Mouse (Mus musculus): ENCODE results near the gene Rab25. TPM values are rescaled to one million over a fixed set of nuclear protein-coding genes. Genes with fewer than 3 reads are reported as not detected.

The Rab25 gene
- polyA plus RNA-seq, 1 experiment from 2014 or later, result 79.5 TPM

DNA sequence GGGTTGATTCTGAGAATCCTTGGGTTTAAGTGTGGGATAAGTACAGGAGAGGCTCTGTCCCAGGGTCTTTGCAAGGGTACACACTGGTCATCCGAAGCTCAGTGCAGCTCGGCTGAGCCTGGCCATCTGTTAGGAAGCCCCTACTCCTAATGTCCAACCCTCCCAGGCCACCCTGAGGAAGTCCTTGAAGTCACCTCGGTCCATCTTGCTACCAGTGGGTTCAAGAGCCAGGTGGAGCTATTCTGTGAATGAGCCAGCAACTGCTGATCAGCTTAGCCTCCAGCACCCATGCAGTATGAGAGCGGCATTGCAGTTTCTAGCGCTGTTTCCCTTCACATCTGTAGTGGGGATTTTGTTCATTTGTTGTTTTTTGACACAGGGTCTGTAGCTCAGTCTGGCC, 8.0 kb downstream of the Rab25 start:
- H3K27me3 ChIP-seq (replicated peaks; ENCODE audit: control insufficient read depth, insufficient read depth, low read length), result no peaks in the 10 kb centered on the region
- no peak for TF ChIP-seq CTCF (IDR thresholded peaks at IDR 0.05; ENCODE audit: low read depth)
- H3K4me1 ChIP-seq (replicated peaks; ENCODE audit: control insufficient read depth, insufficient read depth, low read length), result no peaks in the 10 kb centered on the region; the same call in 1 of the 2 replicates
- peaks cover 26% of the 10 kb centered on the region for H3K36me3 ChIP-seq (ENCODE audit: control insufficient read depth, insufficient read depth)
- H3K4me2 ChIP-seq (replicated peaks; ENCODE audit: low read depth), result no peak overlapping the region
- WGBS, result 68% methylated on average over 5 of the region's 5 CpGs
- H3K9me3 ChIP-seq (ENCODE audit: control insufficient read depth), result no peaks in the 10 kb centered on the region
- no peak overlapping the region for H3K4me3 ChIP-seq (ENCODE audit: low read depth, low read length)
- H3K27ac ChIP-seq (ENCODE audit: low read depth, low read length), result peak overlapping the region; percentile 50; the same call in 1 of the 2 replicates
- no peak overlapping the region for H3K9ac ChIP-seq (ENCODE audit: low read depth, low read length)
- ATAC-seq, result no peak

DNA sequence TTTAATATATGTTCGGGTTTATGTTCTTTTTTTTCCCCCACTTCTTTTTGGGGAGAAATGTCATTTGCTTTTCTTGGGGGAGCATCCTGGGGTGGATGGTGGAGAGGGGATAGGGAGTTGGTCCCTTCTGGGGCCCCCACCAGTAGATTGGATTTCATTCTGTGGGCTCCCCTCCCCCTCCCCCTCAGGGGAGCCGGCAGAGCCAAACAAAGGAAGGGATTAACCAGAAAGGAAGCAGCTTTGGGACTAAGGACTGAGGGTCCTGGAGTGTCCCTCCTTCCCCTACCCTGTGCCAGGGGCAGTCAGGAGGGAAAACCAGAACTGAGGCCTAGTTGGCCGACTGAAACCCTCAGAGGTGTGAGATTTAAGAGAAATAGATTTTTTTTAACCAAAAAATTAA, 8.7 kb downstream of the Rab25 start:
- no peak for ATAC-seq
- H3K36me3 ChIP-seq (ENCODE audit: control insufficient read depth, insufficient read depth), result peaks cover 26% of the 10 kb centered on the region
- no peak overlapping the region for H3K9ac ChIP-seq (ENCODE audit: low read depth, low read length)
- no peak overlapping the region for H3K27ac ChIP-seq (ENCODE audit: low read depth, low read length)
- H3K9me3 ChIP-seq (ENCODE audit: control insufficient read depth), result no peaks in the 10 kb centered on the region
- H3K27me3 ChIP-seq (replicated peaks; ENCODE audit: control insufficient read depth, insufficient read depth, low read length), result no peaks in the 10 kb centered on the region
- no peaks in the 10 kb centered on the region; the same call in 1 of the 2 replicates for H3K4me1 ChIP-seq (replicated peaks; ENCODE audit: control insufficient read depth, insufficient read depth, low read length)
- 48% methylated on average over 3 of the region's 3 CpGs for WGBS
- no peak for TF ChIP-seq CTCF (IDR thresholded peaks at IDR 0.05; ENCODE audit: low read depth)
- H3K4me2 ChIP-seq (replicated peaks; ENCODE audit: low read depth), result no peak overlapping the region
- no peak overlapping the region for H3K4me3 ChIP-seq (ENCODE audit: low read depth, low read length)

DNA sequence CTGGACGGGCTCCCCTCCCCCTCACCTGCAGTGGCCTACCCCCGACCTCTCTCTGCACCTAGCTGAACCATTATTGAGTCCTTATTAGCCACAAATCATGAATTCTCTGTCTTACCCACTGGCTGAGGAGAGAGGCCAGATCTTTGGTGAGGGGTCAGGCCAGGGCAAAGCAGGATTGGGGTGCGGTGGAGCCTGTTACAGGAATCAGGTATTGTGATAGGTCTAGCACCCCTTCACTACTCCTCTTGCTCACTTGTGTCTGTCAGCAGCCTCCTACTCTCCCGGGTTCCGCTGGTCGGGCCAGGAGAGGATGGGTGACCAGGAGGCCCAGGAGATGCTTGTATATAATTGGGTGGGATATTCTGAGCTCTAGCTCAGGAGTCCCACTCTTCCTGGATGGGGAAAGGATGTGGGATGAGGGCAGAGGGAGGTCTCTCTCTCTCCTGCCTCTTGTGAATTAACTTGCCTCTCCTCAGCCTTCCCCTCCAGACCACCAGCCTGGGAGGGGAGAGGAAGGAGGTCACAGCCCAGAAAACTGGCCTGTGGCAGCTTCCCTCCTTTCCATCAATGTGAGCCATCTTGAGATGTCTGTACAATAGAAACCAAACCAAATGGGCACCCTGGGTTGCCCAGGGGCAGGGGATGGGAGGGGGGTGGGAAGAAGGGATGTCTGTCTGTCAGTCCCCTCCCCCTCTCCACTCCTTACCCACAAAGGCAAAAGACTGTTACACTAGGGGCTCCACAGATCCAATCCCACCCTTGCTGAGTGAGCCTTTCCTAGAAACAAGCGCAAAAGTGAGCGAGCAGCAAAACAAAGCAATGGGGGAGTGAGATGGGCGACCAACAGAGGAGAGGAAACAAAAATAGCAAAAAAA, 9.6 kb downstream of the Rab25 start:
- Histone ChIP-seq H3K4me1 (replicated peaks; ENCODE audit: control insufficient read depth, insufficient read depth, low read length) (no peaks in the 10 kb centered on the region; the same call in 1 of the 2 replicates), H3K9me3 (ENCODE audit: control insufficient read depth) (no peaks in the 10 kb centered on the region), H3K36me3 (ENCODE audit: control insufficient read depth, insufficient read depth) (peaks cover 26% of the 10 kb centered on the region), H3K27ac (ENCODE audit: low read depth, low read length) (no peak overlapping the region), H3K9ac (ENCODE audit: low read depth, low read length) (no peak overlapping the region), H3K27me3 (replicated peaks; ENCODE audit: control insufficient read depth, insufficient read depth, low read length) (no peaks in the 10 kb centered on the region), H3K4me3 (ENCODE audit: low read depth, low read length) (no peak overlapping the region), H3K4me2 (replicated peaks; ENCODE audit: low read depth) (no peak overlapping the region)
- WGBS, result 69% methylated on average over 9 of the region's 9 CpGs
- TF ChIP-seq CTCF (IDR thresholded peaks at IDR 0.05; ENCODE audit: low read depth), result no peak
- no peak for ATAC-seq

DNA sequence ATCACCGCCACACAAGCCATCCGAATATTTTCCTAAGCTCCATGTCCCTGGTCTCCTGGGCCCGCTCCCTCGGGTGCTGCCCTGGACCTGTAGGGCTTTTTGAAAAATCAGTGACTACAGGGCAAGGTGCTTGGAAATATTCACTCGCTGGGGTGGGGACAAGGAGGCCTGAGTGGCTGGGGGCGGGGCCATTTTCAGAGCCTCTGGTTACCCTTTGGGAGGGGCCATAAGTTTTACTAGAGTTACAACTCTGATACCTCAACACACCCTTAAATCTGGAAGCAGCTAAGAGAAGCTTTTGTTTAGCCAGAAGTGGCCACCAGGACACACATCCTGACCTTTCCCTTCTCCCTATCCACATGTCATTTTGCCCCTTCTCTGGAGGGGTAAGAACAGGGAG, 11.0 kb downstream of the Rab25 start:
- WGBS, result 79% methylated on average over 6 of the region's 6 CpGs
- TF ChIP-seq CTCF (IDR thresholded peaks at IDR 0.05; ENCODE audit: low read depth), result no peak
- H3K9me3 ChIP-seq (ENCODE audit: control insufficient read depth), result no peaks in the 10 kb centered on the region
- H3K4me2 ChIP-seq (replicated peaks; ENCODE audit: low read depth), result peak overlapping the region; percentile 78
- H3K4me1 ChIP-seq (replicated peaks; ENCODE audit: control insufficient read depth, insufficient read depth, low read length), result peaks cover 3% of the 10 kb centered on the region; the same call in 1 of the 2 replicates
- H3K9ac ChIP-seq (ENCODE audit: low read depth, low read length), result peak overlapping the region; percentile 46; the same call in 1 of the 2 replicates
- H3K27me3 ChIP-seq (replicated peaks; ENCODE audit: control insufficient read depth, insufficient read depth, low read length), result no peaks in the 10 kb centered on the region
- peak overlapping the region; percentile 38; the same call in 1 of the 2 replicates for H3K4me3 ChIP-seq (ENCODE audit: low read depth, low read length)
- H3K36me3 ChIP-seq (ENCODE audit: control insufficient read depth, insufficient read depth), result peaks cover 20% of the 10 kb centered on the region
- no peak for ATAC-seq
- H3K27ac ChIP-seq (ENCODE audit: low read depth, low read length), result peak overlapping the region; percentile 60; the same call in 1 of the 2 replicates

DNA sequence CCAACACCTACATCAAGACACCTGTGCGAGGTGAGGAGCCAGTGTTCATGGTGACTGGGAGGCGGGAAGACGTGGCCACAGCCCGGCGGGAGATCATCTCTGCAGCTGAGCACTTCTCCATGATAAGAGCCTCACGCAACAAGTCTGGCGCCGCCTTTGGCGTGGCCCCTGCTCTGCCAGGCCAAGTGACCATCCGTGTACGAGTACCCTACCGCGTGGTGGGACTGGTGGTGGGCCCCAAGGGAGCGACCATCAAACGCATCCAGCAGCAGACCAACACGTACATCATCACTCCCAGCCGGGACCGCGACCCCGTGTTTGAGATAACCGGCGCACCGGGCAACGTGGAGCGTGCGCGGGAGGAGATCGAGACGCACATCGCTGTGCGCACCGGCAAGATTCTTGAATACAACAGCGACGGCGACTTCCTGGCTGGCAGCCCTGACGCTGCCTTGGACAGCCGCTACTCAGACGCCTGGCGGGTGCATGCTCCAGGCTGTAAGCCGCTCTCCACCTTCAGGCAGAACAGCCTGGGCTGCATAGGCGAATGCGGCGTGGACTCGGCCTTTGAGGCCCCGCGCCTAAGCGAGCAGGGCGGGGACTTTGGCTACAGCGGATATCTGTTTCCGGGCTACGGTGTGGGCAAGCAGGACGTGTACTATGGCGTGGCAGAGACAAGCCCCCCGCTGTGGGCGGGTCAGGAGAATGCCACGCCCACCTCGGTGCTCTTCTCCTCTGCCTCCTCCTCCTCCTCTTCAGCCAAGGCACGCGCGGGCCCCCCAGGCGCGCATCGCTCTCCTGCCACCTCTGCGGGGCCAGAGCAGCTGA, 11.8 kb downstream of the Rab25 start:
- no peaks in the 10 kb centered on the region for H3K27me3 ChIP-seq (replicated peaks; ENCODE audit: control insufficient read depth, insufficient read depth, low read length)
- peak overlapping the region; percentile 46 for H3K9ac ChIP-seq (ENCODE audit: low read depth, low read length)
- peak; percentile 54 for ATAC-seq
- H3K4me1 ChIP-seq (replicated peaks; ENCODE audit: control insufficient read depth, insufficient read depth, low read length), result peaks cover 3% of the 10 kb centered on the region; the same call in 1 of the 2 replicates
- no peaks in the 10 kb centered on the region for H3K9me3 ChIP-seq (ENCODE audit: control insufficient read depth)
- peak overlapping the region; percentile 60 for H3K27ac ChIP-seq (ENCODE audit: low read depth, low read length)
- H3K36me3 ChIP-seq (ENCODE audit: control insufficient read depth, insufficient read depth), result peaks cover 15% of the 10 kb centered on the region
- peak overlapping the region; percentile 78 for H3K4me2 ChIP-seq (replicated peaks; ENCODE audit: low read depth)
- peak; percentile 24 for TF ChIP-seq CTCF (IDR thresholded peaks at IDR 0.05; ENCODE audit: low read depth)
- H3K4me3 ChIP-seq (ENCODE audit: low read depth, low read length), result peak overlapping the region; percentile 38
- WGBS, result 9% methylated on average over 63 of the region's 64 CpGs

DNA sequence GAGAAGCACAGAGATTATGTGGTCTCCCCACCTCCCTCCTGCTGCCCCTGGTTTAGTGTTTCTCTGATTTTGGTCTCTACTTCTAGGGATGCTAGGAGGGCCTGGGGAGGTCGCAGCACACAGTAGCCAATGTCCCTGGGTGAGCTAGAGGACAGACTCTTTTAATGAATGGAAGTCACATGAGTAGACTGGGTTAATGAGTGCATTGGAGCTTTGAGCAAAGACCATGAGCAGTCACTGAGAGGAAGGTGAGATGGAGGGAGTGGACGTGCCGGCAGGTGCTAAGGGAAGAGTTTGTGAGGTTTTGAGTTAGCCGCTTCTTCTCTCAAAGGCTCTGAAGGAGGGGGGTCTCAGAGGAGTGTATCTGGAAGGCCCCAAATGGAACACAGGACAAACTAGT, 12.6 kb downstream of the Rab25 start:
- peaks cover 3% of the 10 kb centered on the region; the same call in 1 of the 2 replicates for H3K4me1 ChIP-seq (replicated peaks; ENCODE audit: control insufficient read depth, insufficient read depth, low read length)
- no peaks in the 10 kb centered on the region for H3K27me3 ChIP-seq (replicated peaks; ENCODE audit: control insufficient read depth, insufficient read depth, low read length)
- H3K9me3 ChIP-seq (ENCODE audit: control insufficient read depth), result no peaks in the 10 kb centered on the region
- H3K4me2 ChIP-seq (replicated peaks; ENCODE audit: low read depth), result peak overlapping the region; percentile 78; the same call in 1 of the 2 replicates
- ATAC-seq, result no peak
- no peak for TF ChIP-seq CTCF (IDR thresholded peaks at IDR 0.05; ENCODE audit: low read depth)
- H3K9ac ChIP-seq (ENCODE audit: low read depth, low read length), result no peak overlapping the region
- H3K27ac ChIP-seq (ENCODE audit: low read depth, low read length), result no peak overlapping the region
- no peak overlapping the region for H3K4me3 ChIP-seq (ENCODE audit: low read depth, low read length)
- H3K36me3 ChIP-seq (ENCODE audit: control insufficient read depth, insufficient read depth), result peaks cover 9% of the 10 kb centered on the region; the same call in 1 of the 2 replicates
- WGBS, result 72% methylated on average over 4 of the region's 4 CpGs

Data from intestine, postnatal 0 days (tissue).